In genomic region chr5:118589186-118589892, GRCm38 (mm10) we compare ENCODE assay signal across 17 mouse cellular contexts. TPM values are rescaled to one million over a fixed set of nuclear protein-coding genes. Genes with fewer than 3 reads are reported as not detected.
DNase-seq lines count a peak whose midpoint lies in the region; ATAC-seq lines count a peak whose summit lies in the region.
"Had no signal": no experiment of that assay in that cellular context is flagged by ENCODE, and none has a peak within 500 bp of the region (broad histone marks: within the 10 kb centered on the region; RNA-seq: fewer than 3 reads in every experiment).

No protein-coding gene starts in this region.

- intact Hi-C loops in gastrocnemius, postnatal 36 days (cut with DNase I), result no loop called here

- 0 out of 2 replicates have a peak, but pooled peaks have one; percentile 31 for ATAC-seq in frontal cortex, adult (ENCODE audit: low TSS enrichment)

- DNase-seq in frontal cortex, adult 2 months (ENCODE audit: extremely low spot score in 1 of 2, low spot score in 1 of 2), result no peak
- peak; percentile 41 for DNase-seq in CD4-positive helper T cell, adult 2 months (ENCODE audit: low read depth, low spot score)
- DNase-seq in brain, adult 2 months (ENCODE audit: low read depth, low spot score), result peak; percentile 49
- DNase-seq in splenic B cell, adult 2 months (ENCODE audit: low read depth, low spot score), result peak; percentile 32
- DNase-seq in adrenal gland, postnatal 4 days (ENCODE audit: low spot score in 2 of 2), result no peak
- no peak for DNase-seq in kidney, postnatal 14 days
- DNase-seq in gastrocnemius, postnatal 36 days, result no peak
- DNase-seq: adrenal gland, postnatal 36 days; B cell, adult 2 months; cerebellum, postnatal 25 days; kidney, adult 8-10 months; kidney, postnatal 4 days; lung, embryonic 14.5 days had no signal

- H3K36me3 ChIP-seq in splenic B cell, adult 2 months (ENCODE audit: control insufficient read depth, insufficient read depth, low read length, poor library complexity, severe bottlenecking), result no peaks in the 10 kb centered on the region
- H3K36me3 ChIP-seq: embryonic facial prominence, embryonic 10.5 days; limb, embryonic 12.5 days; neural tube, embryonic 13.5 days had no signal

- no peaks in the 10 kb centered on the region for H3K27me3 ChIP-seq in splenic B cell, adult 2 months (ENCODE audit: control insufficient read depth, insufficient read depth, low read length, poor library complexity, severe bottlenecking)
- H3K27me3 ChIP-seq: limb, embryonic 12.5 days; neural tube, embryonic 13.5 days had no signal

RNA-seq across cellular contexts. Expression of gene Med13l, which starts 28.9 kb away (rescaled TPM):
- 29.3 and 30.9 TPM in 2 replicates for polyA plus RNA-seq in frontal cortex, adult 2 months (2012; rRNA removed)
- total RNA-seq in adrenal gland, postnatal 4 days (2021), result 10 to 100 TPM; 49.9 to 55.3 TPM
- total RNA-seq in gastrocnemius, postnatal 36 days (2021), result 10 to 100 TPM; 20.4 to 22.4 TPM

Comparison
In these comparisons a context has a peak if more than half of its experiments do, and no peak if none do; other contexts are left out.
1. DNase-seq: peak in CD4-positive helper T cell, adult 2 months (single experiment), brain, adult 2 months (single experiment) and splenic B cell, adult 2 months (single experiment); none in frontal cortex, adult 2 months (0 of 2), adrenal gland, postnatal 4 days (0 of 2), kidney, postnatal 14 days (single experiment) and gastrocnemius, postnatal 36 days (0 of 2).